Mouse (Mus musculus): ENCODE data around the gene Pomgnt1.

The Pomgnt1 gene

GRCm38 (mm10) chr4:116123602-116124519 lies at the start of gene Pomgnt1, which contains the start of gene Rad54l:
Gene Pomgnt1 (plus strand): TSS chr4:116123840.
Gene Rad54l (minus strand): TSS chr4:116123690.
- in situ Hi-C loops (cut with MseI, MboI), result no loop called here

GRCm38 (mm10) chr4:116074145-116074675 lies 49.4 kb upstream of the Pomgnt1 start:
- in situ Hi-C loops (cut with MseI, MboI), result no loop called here

- in situ Hi-C loops (cut with MseI, MboI), result no loop called here
These were observed 48.6 kb upstream of the Pomgnt1 start, which contains the start of the genes Uqcrh and Lrrc41 for GRCm38 (mm10) chr4:116074861-116075620. Gene Uqcrh (minus strand): TSS chr4:116075071. Gene Lrrc41 (plus strand): TSS chr4:116075269.

GRCm38 (mm10) chr4:116075631-116076368 lies 47.8 kb upstream of the Pomgnt1 start:
- in situ Hi-C loops (cut with MseI, MboI), result no loop called here

GRCm38 (mm10) chr4:116076369-116077231 lies 47.0 kb upstream of the Pomgnt1 start:
- in situ Hi-C loops (cut with MseI, MboI), result no loop called here

GRCm38 (mm10) chr4:116077240-116078095 lies 46.2 kb upstream of the Pomgnt1 start:
- in situ Hi-C loops (cut with MseI, MboI), result no loop called here

GRCm38 (mm10) chr4:116088510-116089249 lies 35.0 kb upstream of the Pomgnt1 start:
- in situ Hi-C loops (cut with MseI, MboI), result no loop called here

GRCm38 (mm10) chr4:116096291-116096690 lies 27.3 kb upstream of the Pomgnt1 start:
- in situ Hi-C loops (cut with MseI, MboI), result no loop called here

- in situ Hi-C loops (cut with MseI, MboI), result no loop called here
These were observed 26.4 kb upstream of the Pomgnt1 start for GRCm38 (mm10) chr4:116097211-116097610.

- in situ Hi-C loops (cut with MseI, MboI), result no loop called here
These were observed 22.7 kb upstream of the Pomgnt1 start for GRCm38 (mm10) chr4:116100959-116101358.

- in situ Hi-C loops (cut with MseI, MboI), result no loop called here
These were observed 18.4 kb upstream of the Pomgnt1 start for GRCm38 (mm10) chr4:116105278-116105677.

- in situ Hi-C loops (cut with MseI, MboI), result no loop called here
These were observed 12.9 kb upstream of the Pomgnt1 start for GRCm38 (mm10) chr4:116110695-116111094.

GRCm38 (mm10) chr4:116111486-116111885 lies 12.2 kb upstream of the Pomgnt1 start:
- in situ Hi-C loops (cut with MseI, MboI), result no loop called here

- in situ Hi-C loops (cut with MseI, MboI), result no loop called here
These were observed 878 bp upstream of the Pomgnt1 start for GRCm38 (mm10) chr4:116122762-116123161.

GRCm38 (mm10) chr4:116125803-116126386 lies 2.3 kb downstream of the Pomgnt1 start:
- in situ Hi-C loops (cut with MseI, MboI), result no loop called here

- in situ Hi-C loops (cut with MseI, MboI), result no loop called here
These were observed 4.3 kb downstream of the Pomgnt1 start for GRCm38 (mm10) chr4:116127956-116128355.

GRCm38 (mm10) chr4:116133126-116133525 lies 9.5 kb downstream of the Pomgnt1 start:
- in situ Hi-C loops (cut with MseI, MboI), result no loop called here

GRCm38 (mm10) chr4:116134990-116135389 lies 11.3 kb downstream of the Pomgnt1 start:
- in situ Hi-C loops (cut with MseI, MboI), result no loop called here
